Mouse (Mus musculus) hindbrain, embryonic 16.5 days (tissue): ENCODE measurements at regions not wholly inside any gene's neighbourhood (a gene's known extent, or its start where the extent isn't known, plus 50 kb on each side); places are given as distances from the start of the nearest gene placed in this dataset.

ENCODE experiments used
- ATAC-seq: fragments of 200-750 bp; cut with Nextera tagmentation; 2 replicates; pipeline ENCODE4 v1.8.0; 2017; ENCODE audit warnings: moderate TSS enrichment, moderate library complexity
- H3K27ac ChIP-seq: fragments of 300-500 bp; sonication (generic); 2 replicates; pipeline ENCODE4 v1.5.1; 2014; ENCODE audit warnings: low read depth, mild to moderate bottlenecking, control low read depth, low read length, moderate library complexity
- H3K27me3 ChIP-seq: fragments of 300-500 bp; sonication (generic); replicated peaks from 2 replicates; pipeline ENCODE4 v1.6.1; 2014; ENCODE audit warnings: low read length; ENCODE audit not compliant: control insufficient read depth, insufficient read depth
- H3K36me3 ChIP-seq: fragments of 300-500 bp; sonication (generic); 2 replicates; pipeline ENCODE4 v1.6.1; 2014; ENCODE audit warnings: mild to moderate bottlenecking, low read length, moderate library complexity, mixed read lengths; ENCODE audit not compliant: control insufficient read depth, insufficient read depth
- H3K4me1 ChIP-seq: fragments of 300-500 bp; sonication (generic); 2 replicates; pipeline ENCODE4 v1.6.1; 2014; ENCODE audit warnings: low read depth, low read length; ENCODE audit not compliant: control insufficient read depth, insufficient read depth
- H3K4me2 ChIP-seq: fragments of 300-500 bp; sonication (generic); 2 replicates; pipeline ENCODE4 v1.6.1; 2014; ENCODE audit warnings: mild to moderate bottlenecking, low read length, control low read depth, moderate library complexity
- H3K4me3 ChIP-seq: fragments of 300-500 bp; sonication (generic); 2 replicates; pipeline ENCODE4 v1.5.1; 2014; ENCODE audit warnings: mild to moderate bottlenecking, low read length, control low read depth, moderate library complexity
- H3K9ac ChIP-seq: fragments of 300-500 bp; sonication (generic); 2 replicates; pipeline ENCODE4 v1.6.1; 2014; ENCODE audit warnings: low read depth, mild to moderate bottlenecking, control low read depth, low read length, moderate library complexity
- H3K9me3 ChIP-seq: fragments of 300-500 bp; sonication (generic); 2 replicates; pipeline ENCODE4 v1.6.1; 2014; ENCODE audit warnings: mild to moderate bottlenecking, low read length, moderate library complexity; ENCODE audit not compliant: control insufficient read depth
- WGBS: fragments of 180-500 bp; shearing (Covaris S2); extraction: QIAGEN DNeasy Blood & Tissue Kit; methylation state at CpG from one replicate; pipeline ENCODE4 v1.1.7; 2014; 5-methylcytosine and 5-hydroxymethylcytosine counted together

DNA sequence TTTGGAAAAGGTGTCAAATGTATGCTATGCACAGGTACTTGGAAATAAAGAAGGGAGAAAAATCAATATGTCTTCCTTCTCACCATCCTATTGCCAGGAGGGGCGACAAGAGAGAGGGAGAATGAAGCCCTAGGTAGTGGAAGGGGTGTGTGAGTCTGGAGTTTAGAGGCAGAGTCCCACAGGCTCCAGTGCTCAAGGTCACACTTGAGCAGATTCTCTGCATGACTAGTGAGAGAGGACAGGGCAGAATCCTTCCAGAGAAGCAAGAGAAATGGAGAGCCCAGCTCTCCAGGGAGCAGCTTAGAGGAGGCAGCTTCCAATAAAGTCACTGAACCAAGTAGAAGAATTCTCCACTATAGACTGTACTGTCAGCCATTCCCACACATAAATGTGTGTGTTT lies 261.9 kb downstream of the Qk start:
- H3K4me2 ChIP-seq: no peak overlapping the region
- H3K9ac ChIP-seq: no peak overlapping the region
- no peak for ATAC-seq
- H3K4me1 ChIP-seq: no peaks in the 10 kb centered on the region
- no peak overlapping the region for H3K27ac ChIP-seq
- H3K36me3 ChIP-seq: no peaks in the 10 kb centered on the region
- no peaks in the 10 kb centered on the region for H3K27me3 ChIP-seq
- H3K4me3 ChIP-seq: no peak overlapping the region
- WGBS: 62% methylated on average over 1 of the region's 1 CpGs
- H3K9me3 ChIP-seq: no peaks in the 10 kb centered on the region

DNA sequence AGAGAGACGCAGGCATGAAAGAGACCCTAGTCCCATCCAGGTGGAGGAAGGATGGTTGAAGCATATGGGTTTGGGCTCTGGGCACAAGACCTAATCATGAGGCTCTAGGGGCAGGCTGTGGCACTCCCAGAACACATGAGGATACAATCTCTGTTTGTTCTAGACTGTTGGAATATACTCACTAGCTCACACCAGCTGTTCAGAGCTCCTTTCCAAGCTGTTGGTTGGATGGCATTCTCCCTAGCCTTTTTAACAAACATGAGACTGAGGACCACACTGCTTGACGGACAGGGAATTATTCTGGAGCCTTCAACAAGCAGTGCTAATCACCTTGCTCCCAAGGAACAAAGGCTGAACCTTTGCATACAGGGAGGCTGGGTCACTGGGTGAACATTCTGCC lies 263.6 kb downstream of the Qk start:
- no peaks in the 10 kb centered on the region for H3K27me3 ChIP-seq
- H3K4me1 ChIP-seq: no peaks in the 10 kb centered on the region
- no peak overlapping the region for H3K4me3 ChIP-seq
- ATAC-seq: no peak
- H3K4me2 ChIP-seq: no peak overlapping the region
- no peak overlapping the region for H3K27ac ChIP-seq
- no peaks in the 10 kb centered on the region for H3K36me3 ChIP-seq
- 82% methylated on average over 2 of the region's 2 CpGs for WGBS
- no peak overlapping the region for H3K9ac ChIP-seq
- H3K9me3 ChIP-seq: no peaks in the 10 kb centered on the region

DNA sequence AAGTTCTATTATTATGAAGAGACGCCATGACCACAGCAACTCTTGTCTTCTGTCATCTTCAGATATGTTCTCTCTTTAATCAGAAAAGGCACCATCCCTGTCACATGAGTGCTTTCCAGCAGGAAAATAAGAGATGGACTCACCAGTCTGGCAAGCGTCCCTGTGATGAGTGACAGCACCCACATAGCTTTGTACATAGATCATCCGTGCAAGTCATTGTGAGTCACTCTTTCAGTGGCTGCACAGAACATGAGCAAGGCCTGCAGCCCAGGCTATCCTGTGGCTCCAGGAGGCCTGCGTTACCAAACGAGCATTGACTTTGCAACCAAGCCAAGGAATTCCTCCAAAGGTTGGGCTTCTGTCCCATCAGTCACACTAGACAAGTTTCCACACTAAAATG lies 265.3 kb downstream of the Qk start:
- no peak overlapping the region for H3K27ac ChIP-seq
- no peak overlapping the region for H3K4me2 ChIP-seq
- no peak for ATAC-seq
- H3K36me3 ChIP-seq: no peaks in the 10 kb centered on the region
- 79% methylated on average over 5 of the region's 5 CpGs for WGBS
- H3K27me3 ChIP-seq: no peaks in the 10 kb centered on the region
- H3K9ac ChIP-seq: no peak overlapping the region
- no peaks in the 10 kb centered on the region for H3K4me1 ChIP-seq
- no peak overlapping the region for H3K4me3 ChIP-seq
- H3K9me3 ChIP-seq: no peaks in the 10 kb centered on the region

DNA sequence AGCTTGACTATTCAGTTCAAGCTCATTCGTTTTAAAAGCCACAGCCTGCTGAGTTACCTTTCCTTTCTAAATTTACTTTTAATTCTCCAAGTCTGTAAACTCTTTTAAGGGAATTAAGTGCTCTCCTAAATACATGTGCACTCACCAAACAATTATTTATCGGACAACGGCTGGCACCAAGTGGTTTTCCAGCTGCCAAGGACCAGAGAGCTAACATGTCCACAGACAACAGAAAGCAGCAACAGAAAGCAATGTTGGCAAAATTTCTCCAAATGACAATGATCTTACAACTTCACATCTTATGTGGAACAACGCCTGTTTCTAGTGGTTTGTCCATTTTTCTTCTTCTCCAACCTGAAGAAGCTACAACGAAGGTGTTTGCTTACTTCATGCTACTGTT lies 275.3 kb downstream of the Qk start:
- no peak for ATAC-seq
- no peak overlapping the region for H3K27ac ChIP-seq
- WGBS: 73% methylated on average over 5 of the region's 5 CpGs
- H3K4me3 ChIP-seq: no peak overlapping the region
- no peaks in the 10 kb centered on the region for H3K27me3 ChIP-seq
- no peak overlapping the region for H3K9ac ChIP-seq
- no peaks in the 10 kb centered on the region for H3K36me3 ChIP-seq
- H3K4me1 ChIP-seq: no peaks in the 10 kb centered on the region
- H3K9me3 ChIP-seq: no peaks in the 10 kb centered on the region
- no peak overlapping the region for H3K4me2 ChIP-seq

DNA sequence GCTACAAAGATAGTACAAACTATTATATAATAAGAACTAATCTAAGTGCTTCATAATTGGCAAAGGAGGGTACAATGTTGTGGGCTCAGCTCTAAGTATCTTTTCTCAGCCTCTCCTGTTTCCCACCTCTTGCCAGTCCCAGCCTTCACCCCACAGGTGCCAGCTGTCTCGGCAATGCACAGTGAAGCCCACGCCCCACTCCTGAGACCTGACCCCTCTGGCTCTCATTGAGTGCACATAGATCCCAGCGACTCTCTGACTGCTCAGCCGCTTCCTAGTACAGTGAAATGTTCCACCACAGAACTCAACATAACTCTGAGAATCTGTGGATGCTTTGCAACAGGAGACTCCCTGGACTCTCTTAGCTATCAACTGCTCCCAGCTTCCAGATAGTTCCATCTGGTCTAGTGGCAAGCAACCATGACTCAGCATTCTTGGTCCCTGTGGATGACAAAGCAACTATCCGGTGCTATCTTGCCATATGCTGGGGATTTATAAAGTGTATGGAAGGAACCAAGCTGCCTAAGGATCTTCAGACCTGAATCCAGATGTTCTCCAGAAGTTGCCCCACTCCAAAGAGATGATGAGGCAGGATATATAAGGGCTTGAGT lies 277.5 kb downstream of the Qk start:
- no peak overlapping the region for H3K4me2 ChIP-seq
- no peaks in the 10 kb centered on the region for H3K27me3 ChIP-seq
- 90% methylated on average over 5 of the region's 5 CpGs for WGBS
- no peaks in the 10 kb centered on the region for H3K9me3 ChIP-seq
- ATAC-seq: no peak
- no peaks in the 10 kb centered on the region for H3K36me3 ChIP-seq
- no peaks in the 10 kb centered on the region for H3K4me1 ChIP-seq
- no peak overlapping the region for H3K9ac ChIP-seq
- H3K27ac ChIP-seq: no peak overlapping the region
- H3K4me3 ChIP-seq: no peak overlapping the region

DNA sequence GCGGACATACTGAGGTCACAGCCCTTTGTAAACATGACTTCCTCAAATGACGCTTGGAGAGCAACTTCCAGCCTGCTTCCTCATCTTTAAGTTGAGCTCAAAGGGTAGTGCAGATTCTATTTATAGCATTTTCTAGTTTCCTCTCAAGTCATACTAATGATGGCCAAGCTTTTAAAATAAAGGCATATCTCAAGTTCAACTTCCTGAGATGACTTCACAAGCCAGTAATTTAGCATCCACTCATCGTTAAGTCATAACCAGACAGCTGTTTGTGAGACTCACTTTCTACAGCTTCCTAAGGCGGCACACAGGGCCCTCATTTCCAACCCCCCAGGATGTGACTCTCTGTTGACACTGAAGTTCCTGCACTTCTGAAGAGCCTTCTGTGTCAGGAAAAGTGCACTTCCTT lies 278.7 kb downstream of the Qk start:
- no peaks in the 10 kb centered on the region for H3K4me1 ChIP-seq
- H3K4me2 ChIP-seq: no peak overlapping the region
- no peaks in the 10 kb centered on the region for H3K36me3 ChIP-seq
- WGBS: 79% methylated on average over 4 of the region's 4 CpGs
- ATAC-seq: no peak
- H3K9me3 ChIP-seq: no peaks in the 10 kb centered on the region
- H3K4me3 ChIP-seq: no peak overlapping the region
- H3K27ac ChIP-seq: no peak overlapping the region
- H3K9ac ChIP-seq: no peak overlapping the region
- no peaks in the 10 kb centered on the region for H3K27me3 ChIP-seq

DNA sequence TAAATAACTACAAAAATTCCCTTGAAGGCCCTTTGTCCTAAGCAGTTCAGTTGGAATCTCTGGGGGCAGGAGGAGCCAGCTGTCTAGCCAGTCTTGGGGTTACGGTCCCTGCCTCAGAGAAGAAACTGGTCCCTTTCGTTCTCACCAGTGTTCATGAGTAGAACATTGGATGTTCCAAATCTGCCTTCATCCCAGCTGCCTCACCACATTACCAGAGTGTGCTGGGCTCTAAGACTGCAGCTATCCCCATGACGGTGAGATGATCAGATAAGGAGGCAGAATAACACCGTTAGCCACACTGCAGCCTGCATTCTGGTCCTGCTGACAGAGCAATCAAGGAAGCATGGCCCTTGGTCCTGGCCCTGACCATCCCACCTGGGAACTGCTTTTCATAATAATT lies 279.3 kb downstream of the Qk start:
- no peaks in the 10 kb centered on the region for H3K27me3 ChIP-seq
- H3K4me3 ChIP-seq: no peak overlapping the region
- H3K9ac ChIP-seq: no peak overlapping the region
- H3K4me2 ChIP-seq: no peak overlapping the region
- no peak overlapping the region for H3K27ac ChIP-seq
- 73% methylated on average over 4 of the region's 4 CpGs for WGBS
- H3K4me1 ChIP-seq: no peaks in the 10 kb centered on the region
- no peaks in the 10 kb centered on the region for H3K9me3 ChIP-seq
- H3K36me3 ChIP-seq: no peaks in the 10 kb centered on the region
- no peak for ATAC-seq

DNA sequence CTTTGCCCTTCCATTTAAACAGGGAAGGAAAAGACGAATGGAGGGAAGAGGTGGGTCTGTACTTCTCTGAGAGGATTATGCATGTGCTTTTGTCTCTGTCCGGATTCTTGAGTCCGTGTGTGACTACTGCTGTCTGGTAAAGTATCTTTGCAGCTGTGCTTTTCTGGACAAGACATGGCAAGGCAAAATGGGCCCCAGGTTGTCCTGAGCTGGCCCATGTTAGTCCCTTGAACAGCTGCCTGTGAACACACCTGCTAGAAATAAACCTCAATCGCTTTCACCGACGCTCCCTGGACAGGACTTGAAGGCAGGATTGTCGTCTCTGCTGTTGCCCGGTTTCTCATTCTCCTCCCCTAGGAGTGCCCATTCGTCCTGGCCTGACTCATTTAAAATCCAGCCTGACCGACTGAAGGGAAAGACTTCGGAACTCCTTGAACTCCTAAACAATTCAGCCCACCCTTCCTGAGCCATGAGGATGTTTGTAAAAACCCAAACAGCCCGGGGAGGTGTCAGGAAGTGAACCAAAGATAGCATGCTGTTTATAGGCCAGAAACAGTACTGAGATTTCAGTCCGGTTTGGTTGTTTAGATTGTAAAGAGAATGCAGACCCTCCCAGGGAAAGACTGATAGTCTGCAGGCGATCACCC lies 281.7 kb downstream of the Qk start:
- no peak overlapping the region for H3K4me3 ChIP-seq
- WGBS: 54% methylated on average over 14 of the region's 14 CpGs
- H3K36me3 ChIP-seq: no peaks in the 10 kb centered on the region
- no peak overlapping the region for H3K9ac ChIP-seq
- no peak overlapping the region for H3K4me2 ChIP-seq
- H3K27ac ChIP-seq: no peak overlapping the region
- no peaks in the 10 kb centered on the region for H3K27me3 ChIP-seq
- no peak for ATAC-seq
- no peaks in the 10 kb centered on the region for H3K4me1 ChIP-seq
- H3K9me3 ChIP-seq: no peaks in the 10 kb centered on the region

DNA sequence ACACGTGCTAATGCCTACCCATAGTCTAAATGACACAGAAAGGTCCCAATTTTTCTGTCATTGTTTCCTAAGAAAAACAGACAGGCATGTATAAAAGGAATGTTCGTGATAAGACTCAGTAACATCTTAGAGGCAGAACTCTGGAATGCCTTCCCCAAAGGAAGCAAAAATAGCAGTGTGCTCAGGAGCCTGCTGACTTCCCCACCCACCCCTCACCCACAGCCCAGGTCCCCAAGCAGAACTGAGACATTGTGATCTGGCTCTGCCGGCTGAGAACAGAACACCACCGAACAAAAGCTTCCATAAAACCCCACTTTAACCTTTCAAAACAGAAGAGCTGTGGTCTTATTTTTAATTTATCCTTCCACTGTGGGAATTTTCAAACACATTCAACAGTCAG lies 286.1 kb downstream of the Qk start:
- Histone ChIP-seq H3K36me3 (no peaks in the 10 kb centered on the region), H3K27me3 (no peaks in the 10 kb centered on the region), H3K4me3 (no peak overlapping the region), H3K4me1 (no peaks in the 10 kb centered on the region), H3K9me3 (no peaks in the 10 kb centered on the region), H3K4me2 (no peak overlapping the region), H3K9ac (no peak overlapping the region), H3K27ac (no peak overlapping the region)
- WGBS: 65% methylated on average over 4 of the region's 4 CpGs
- no peak for ATAC-seq
